Mouse (Mus musculus) megakaryocyte, embryonic 14.5 days (primary cell): Measurements from ENCODE around the gene Prrg2.

ENCODE experiments used
- FLI1 ChIP-seq: IDR thresholded peaks from 2 replicates; pipeline ENCODE4 v1.6.1; 2012; ENCODE audit warnings: low read length, inconsistent platforms, mixed read lengths
- GATA1 ChIP-seq: IDR thresholded peaks from 3 replicates; pipeline ENCODE4 v1.6.1; 2012; ENCODE audit warnings: mixed read lengths, low read length, inconsistent platforms, borderline replicate concordance

DNA sequence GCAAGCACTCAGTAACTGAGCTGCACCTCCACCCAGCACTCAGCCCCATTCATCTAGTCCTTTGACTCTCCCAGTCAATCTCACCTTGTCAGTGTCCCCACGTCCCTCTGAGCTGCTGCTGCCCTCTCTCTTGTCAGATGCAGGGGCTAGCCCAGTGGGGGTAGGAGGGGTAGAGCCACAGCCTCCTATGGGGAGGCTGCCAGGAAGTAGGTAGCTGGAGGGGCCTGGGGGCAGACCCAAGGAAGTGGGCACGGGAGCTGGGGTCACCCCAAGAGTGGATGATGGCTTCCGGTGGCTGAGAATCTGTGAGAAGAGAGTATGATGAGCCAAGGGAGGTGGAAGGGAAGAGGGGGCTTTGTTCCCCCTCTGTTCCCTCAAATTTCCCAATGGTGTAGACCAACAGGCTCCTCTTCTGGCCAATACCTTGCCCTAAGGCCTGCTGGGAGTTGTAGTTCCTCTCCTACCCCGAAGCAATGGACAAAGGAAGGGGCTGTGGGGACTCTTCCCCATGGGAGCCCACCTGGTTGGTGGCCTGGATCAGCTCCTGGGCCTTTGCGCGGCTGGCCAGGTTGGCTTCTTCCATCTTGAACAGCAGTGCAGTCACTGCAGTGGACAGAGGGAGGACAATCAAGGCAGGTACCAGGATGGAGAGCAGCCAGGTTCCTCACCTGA is 57.0 kb downstream of the Prrg2 start:
- TF ChIP-seq GATA1: no peak
- no peak for TF ChIP-seq FLI1
